Mouse (Mus musculus) E14TG2a.4 (cell line): ENCODE measurements around the gene Nisch.

Experiments used
- CTCF ChIP-seq: conservative IDR thresholded peaks from 2 replicates; pipeline ENCODE4 v1.5.1; 2014; ENCODE audit warnings: low read length
- NANOG ChIP-seq: IDR thresholded peaks from 2 replicates; pipeline ENCODE4 v1.6.1; 2014; ENCODE audit warnings: borderline replicate concordance, low read length, mixed read lengths
- POU5F1 ChIP-seq: IDR thresholded peaks from 2 replicates; pipeline ENCODE4 v1.6.1; 2014; ENCODE audit warnings: low read length, borderline replicate concordance

- TF ChIP-seq CTCF (no peak), NANOG (no peak), POU5F1 (no peak)
Observed at GRCm38 (mm10) chr14:31258476-31259050, 41.8 kb upstream of the Nisch start.
